Mouse (Mus musculus): ENCODE results near the gene Mylk. TPM values are rescaled to one million over a fixed set of nuclear protein-coding genes. Genes with fewer than 3 reads are reported as not detected.
A peak's percentile ranks its signal among the peaks of the same experiment; 100 is the strongest.

Mylk gene
- polyA plus RNA-seq, 1 experiment from 2014 or later = 5.5 TPM

- ATAC-seq (ENCODE audit: low FRiP score) = no peak
- Histone ChIP-seq H3K9me3 (replicated peaks) (no peaks in the 10 kb centered on the region), H3K4me2 (replicated peaks) (peak overlapping the region; percentile 18; the same call in 1 of the 2 replicates), H3K36me3 (no peaks in the 10 kb centered on the region), H3K27me3 (peaks cover 19% of the 10 kb centered on the region), H3K4me1 (peaks cover 24% of the 10 kb centered on the region), H3K27ac (no peak overlapping the region), H3K9ac (no peak overlapping the region), H3K4me3 (no peak overlapping the region)
- WGBS = 14% methylated on average over 11 of the region's 11 CpGs
Observed at GRCm38 (mm10) chr16:34748081-34748720, 3.2 kb downstream of the Mylk start.

- Histone ChIP-seq H3K9ac (no peak overlapping the region), H3K27ac (no peak overlapping the region), H3K4me1 (peaks cover 24% of the 10 kb centered on the region), H3K9me3 (replicated peaks) (no peaks in the 10 kb centered on the region), H3K4me2 (replicated peaks) (no peak overlapping the region), H3K4me3 (no peak overlapping the region), H3K36me3 (no peaks in the 10 kb centered on the region), H3K27me3 (peaks cover 16% of the 10 kb centered on the region)
- WGBS = 57% methylated on average over 4 of the region's 4 CpGs
- no peak for ATAC-seq (ENCODE audit: low FRiP score)
Observed at GRCm38 (mm10) chr16:34749536-34749935, 4.5 kb downstream of the Mylk start.

GRCm38 (mm10) chr16:34752026-34752425 is 7.0 kb downstream of the Mylk start:
- Histone ChIP-seq H3K36me3 (no peaks in the 10 kb centered on the region), H3K4me3 (no peak overlapping the region), H3K27ac (no peak overlapping the region), H3K4me1 (peaks cover 14% of the 10 kb centered on the region), H3K9ac (no peak overlapping the region), H3K9me3 (replicated peaks) (no peaks in the 10 kb centered on the region), H3K27me3 (peaks cover 3% of the 10 kb centered on the region; the same call in 1 of the 2 replicates), H3K4me2 (replicated peaks) (no peak overlapping the region)
- 65% methylated on average over 3 of the region's 3 CpGs for WGBS
- no peak for ATAC-seq (ENCODE audit: low FRiP score)

- Histone ChIP-seq H3K9ac (no peak overlapping the region), H3K4me3 (no peak overlapping the region), H3K4me1 (peaks cover 12% of the 10 kb centered on the region), H3K36me3 (no peaks in the 10 kb centered on the region), H3K4me2 (replicated peaks) (no peak overlapping the region), H3K27me3 (no peaks in the 10 kb centered on the region; the same call in 1 of the 2 replicates), H3K9me3 (replicated peaks) (no peaks in the 10 kb centered on the region), H3K27ac (no peak overlapping the region)
- no peak for ATAC-seq (ENCODE audit: low FRiP score)
- 93% methylated on average over 3 of the region's 3 CpGs for WGBS
Observed at GRCm38 (mm10) chr16:34752977-34753376, 8.0 kb downstream of the Mylk start.

GRCm38 (mm10) chr16:34756991-34757390 is 12.0 kb downstream of the Mylk start:
- WGBS = 82% methylated on average over 7 of the region's 7 CpGs
- Histone ChIP-seq H3K4me2 (replicated peaks) (no peak overlapping the region), H3K27ac (no peak overlapping the region), H3K4me3 (no peak overlapping the region), H3K4me1 (no peaks in the 10 kb centered on the region), H3K9me3 (replicated peaks) (no peaks in the 10 kb centered on the region), H3K36me3 (no peaks in the 10 kb centered on the region), H3K9ac (no peak overlapping the region), H3K27me3 (no peaks in the 10 kb centered on the region)
- no peak for ATAC-seq (ENCODE audit: low FRiP score)

GRCm38 (mm10) chr16:34758205-34758604 is 13.2 kb downstream of the Mylk start:
- H3K27me3 ChIP-seq = no peaks in the 10 kb centered on the region
- H3K4me2 ChIP-seq (replicated peaks) = no peak overlapping the region
- no peaks in the 10 kb centered on the region for H3K36me3 ChIP-seq
- H3K9me3 ChIP-seq (replicated peaks) = no peaks in the 10 kb centered on the region
- H3K4me3 ChIP-seq = no peak overlapping the region
- 55% methylated on average over 5 of the region's 5 CpGs for WGBS
- no peak overlapping the region for H3K9ac ChIP-seq
- no peak for ATAC-seq (ENCODE audit: low FRiP score)
- no peaks in the 10 kb centered on the region for H3K4me1 ChIP-seq
- H3K27ac ChIP-seq = no peak overlapping the region

GRCm38 (mm10) chr16:34763959-34764591 is 19.1 kb downstream of the Mylk start:
- 84% methylated on average over 9 of the region's 9 CpGs for WGBS
- Histone ChIP-seq H3K4me2 (replicated peaks) (no peak overlapping the region), H3K4me1 (no peaks in the 10 kb centered on the region), H3K4me3 (no peak overlapping the region), H3K9me3 (replicated peaks) (no peaks in the 10 kb centered on the region), H3K27ac (no peak overlapping the region), H3K9ac (no peak overlapping the region), H3K36me3 (no peaks in the 10 kb centered on the region), H3K27me3 (no peaks in the 10 kb centered on the region)
- no peak for ATAC-seq (ENCODE audit: low FRiP score)

- Histone ChIP-seq H3K9ac (no peak overlapping the region), H3K27me3 (no peaks in the 10 kb centered on the region), H3K9me3 (replicated peaks) (no peaks in the 10 kb centered on the region), H3K4me3 (no peak overlapping the region), H3K4me1 (no peaks in the 10 kb centered on the region), H3K4me2 (replicated peaks) (no peak overlapping the region), H3K27ac (no peak overlapping the region), H3K36me3 (no peaks in the 10 kb centered on the region)
- 86% methylated on average over 1 of the region's 1 CpGs for WGBS
- ATAC-seq (ENCODE audit: low FRiP score) = no peak
Observed at GRCm38 (mm10) chr16:34765666-34766065, 20.7 kb downstream of the Mylk start.

GRCm38 (mm10) chr16:34766193-34766592 is 21.2 kb downstream of the Mylk start:
- WGBS = 90% methylated on average over 1 of the region's 1 CpGs

GRCm38 (mm10) chr16:34767443-34767842 is 22.4 kb downstream of the Mylk start:
- Histone ChIP-seq H3K27me3 (no peaks in the 10 kb centered on the region), H3K4me2 (replicated peaks) (no peak overlapping the region), H3K9ac (no peak overlapping the region), H3K36me3 (no peaks in the 10 kb centered on the region), H3K27ac (no peak overlapping the region), H3K4me1 (peaks cover 1% of the 10 kb centered on the region; the same call in 1 of the 2 replicates), H3K4me3 (no peak overlapping the region), H3K9me3 (replicated peaks) (no peaks in the 10 kb centered on the region; the same call in 1 of the 2 replicates)
- no peak for ATAC-seq (ENCODE audit: low FRiP score)
- 93% methylated on average over 2 of the region's 2 CpGs for WGBS

More at GRCm38 (mm10) chr16:34766193-34766592, 21.2 kb downstream of the Mylk start:
- Histone ChIP-seq H3K4me2 (replicated peaks) (no peak overlapping the region), H3K4me1 (no peaks in the 10 kb centered on the region), H3K4me3 (no peak overlapping the region), H3K27me3 (no peaks in the 10 kb centered on the region), H3K9ac (no peak overlapping the region), H3K27ac (no peak overlapping the region), H3K9me3 (replicated peaks) (no peaks in the 10 kb centered on the region; the same call in 1 of the 2 replicates), H3K36me3 (no peaks in the 10 kb centered on the region)
- no peak for ATAC-seq (ENCODE audit: low FRiP score)

GRCm38 (mm10) chr16:34768436-34768835 is 23.4 kb downstream of the Mylk start:
- no peak overlapping the region for H3K27ac ChIP-seq
- no peak overlapping the region for H3K4me2 ChIP-seq (replicated peaks)
- ATAC-seq (ENCODE audit: low FRiP score) = no peak
- H3K27me3 ChIP-seq = no peaks in the 10 kb centered on the region
- WGBS = 83% methylated on average over 4 of the region's 4 CpGs
- H3K36me3 ChIP-seq = no peaks in the 10 kb centered on the region
- H3K4me3 ChIP-seq = no peak overlapping the region
- peaks cover 8% of the 10 kb centered on the region; the same call in 1 of the 2 replicates for H3K4me1 ChIP-seq
- H3K9me3 ChIP-seq (replicated peaks) = no peaks in the 10 kb centered on the region; the same call in 1 of the 2 replicates
- no peak overlapping the region for H3K9ac ChIP-seq

- Histone ChIP-seq H3K9ac (no peak overlapping the region), H3K4me1 (peaks cover 8% of the 10 kb centered on the region; the same call in 1 of the 2 replicates), H3K4me2 (replicated peaks) (no peak overlapping the region), H3K36me3 (no peaks in the 10 kb centered on the region), H3K27me3 (no peaks in the 10 kb centered on the region), H3K4me3 (no peak overlapping the region), H3K9me3 (replicated peaks) (no peaks in the 10 kb centered on the region; the same call in 1 of the 2 replicates), H3K27ac (no peak overlapping the region)
- no peak for ATAC-seq (ENCODE audit: low FRiP score)
- WGBS = 90% methylated on average over 4 of the region's 4 CpGs
Observed at GRCm38 (mm10) chr16:34770127-34770526, 25.1 kb downstream of the Mylk start.
